Mouse (Mus musculus) liver, embryonic 14.5 days (tissue): ENCODE measurements at regions not wholly inside any gene's neighbourhood (a gene's known extent, or its start where the extent isn't known, plus 50 kb on each side); places are given as distances from the start of the nearest gene placed in this dataset.

Experiments used
- CTCF ChIP-seq: IDR thresholded peaks from 2 replicates; pipeline ENCODE4 v1.5.1; 2016; ENCODE audit warnings: antibody characterized with exemption, low read depth, control low read depth
- EP300 ChIP-seq: IDR thresholded peaks from 2 replicates; pipeline ENCODE4 v1.6.1; 2016; ENCODE audit warnings: antibody characterized with exemption, low read depth

GRCm38 (mm10) chr14:80329651-80330050, 345.8 kb downstream of the Olfm4 start:
- TF ChIP-seq CTCF (no peak), EP300 (no peak)
